Mouse (Mus musculus) intestine, embryonic 16.5 days (tissue): Measurements from ENCODE around the gene H1foo. TPM values are rescaled to one million over a fixed set of nuclear protein-coding genes. Genes with fewer than 3 reads are reported as not detected.

Experiments
- ATAC-seq: fragments of 200-750 bp; cut with Nextera tagmentation; 2 replicates; pipeline ENCODE4 v1.8.0; 2017; ENCODE audit warnings: moderate TSS enrichment, moderate library complexity
- H3K27ac ChIP-seq: fragments of 300-500 bp; sonication (generic); 2 replicates; pipeline ENCODE4 v1.5.1; 2014; ENCODE audit warnings: mild to moderate bottlenecking, low read length
- H3K27me3 ChIP-seq: fragments of 300-500 bp; sonication (generic); replicated peaks from 2 replicates; pipeline ENCODE4 v1.6.1; 2014; ENCODE audit warnings: low read length, control low read depth, mixed read lengths; ENCODE audit not compliant: control insufficient read depth, insufficient read depth
- H3K36me3 ChIP-seq: fragments of 300-500 bp; sonication (generic); 2 replicates; pipeline ENCODE4 v1.6.1; 2014; ENCODE audit warnings: low read length, control low read depth; ENCODE audit not compliant: control insufficient read depth, insufficient read depth
- H3K4me1 ChIP-seq: fragments of 300-500 bp; sonication (generic); 2 replicates; pipeline ENCODE4 v1.6.1; 2014; ENCODE audit warnings: low read length, control low read depth, mixed read lengths; ENCODE audit not compliant: control insufficient read depth, insufficient read depth
- H3K4me2 ChIP-seq: fragments of 300-500 bp; sonication (generic); 2 replicates; pipeline ENCODE4 v1.6.1; 2014; ENCODE audit warnings: low read depth, low read length, control low read depth
- H3K4me3 ChIP-seq: fragments of 300-500 bp; sonication (generic); 2 replicates; pipeline ENCODE4 v1.5.1; 2014; ENCODE audit warnings: mild to moderate bottlenecking, low read length
- H3K9ac ChIP-seq: fragments of 300-500 bp; sonication (generic); 2 replicates; pipeline ENCODE4 v1.6.1; 2014; ENCODE audit warnings: low read depth, low read length
- H3K9me3 ChIP-seq: fragments of 300-500 bp; sonication (generic); 2 replicates; pipeline ENCODE4 v1.6.1; 2016; ENCODE audit warnings: low read length, control low read depth; ENCODE audit not compliant: control insufficient read depth
- WGBS: fragments of 180-500 bp; shearing (Covaris S2); extraction: QIAGEN DNeasy Blood & Tissue Kit; methylation state at CpG from one replicate; pipeline ENCODE4 v1.1.7; 2014; 5-methylcytosine and 5-hydroxymethylcytosine counted together
- polyA plus RNA-seq: library from polyadenylated mRNA; unstranded; fragments of >200 nt; fragmentation: Nextera tagmentation; extraction: Ambion mirVana; gene quantifications from 2 replicates; pipeline ENCODE4 v1.2.1, GENCODE M21; 2015

Gene H1foo
- polyA plus RNA-seq, 1 experiment from 2014 or later = not detected

DNA sequence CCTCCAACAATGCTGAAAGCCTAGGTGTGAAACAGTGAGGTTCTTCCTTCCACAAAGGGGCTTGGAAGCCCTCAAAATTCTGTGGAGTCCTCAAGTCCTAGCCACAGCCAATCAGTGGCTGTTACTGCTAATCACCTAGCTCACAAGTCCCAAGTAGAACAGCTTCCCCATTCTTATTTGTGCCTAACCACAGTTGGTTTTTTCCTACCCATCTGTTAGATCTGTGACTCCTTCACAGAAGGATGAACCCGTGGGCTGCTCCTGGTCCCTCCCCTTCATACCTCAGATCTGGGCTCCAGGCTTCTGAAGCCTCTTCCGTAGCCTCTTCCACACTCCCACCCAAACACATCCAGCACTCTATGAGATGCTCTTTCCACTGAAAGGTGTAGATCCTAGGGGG lies 37.9 kb upstream of the H1foo start:
- H3K9me3 ChIP-seq = no peaks in the 10 kb centered on the region
- ATAC-seq = no peak
- H3K27me3 ChIP-seq = no peaks in the 10 kb centered on the region
- no peaks in the 10 kb centered on the region for H3K36me3 ChIP-seq
- no peak overlapping the region for H3K9ac ChIP-seq
- H3K4me3 ChIP-seq = no peak overlapping the region
- WGBS = 77% methylated on average over 2 of the region's 2 CpGs
- no peak overlapping the region for H3K4me2 ChIP-seq
- peaks cover 2% of the 10 kb centered on the region; the same call in 1 of the 2 replicates for H3K4me1 ChIP-seq
- H3K27ac ChIP-seq = no peak overlapping the region

DNA sequence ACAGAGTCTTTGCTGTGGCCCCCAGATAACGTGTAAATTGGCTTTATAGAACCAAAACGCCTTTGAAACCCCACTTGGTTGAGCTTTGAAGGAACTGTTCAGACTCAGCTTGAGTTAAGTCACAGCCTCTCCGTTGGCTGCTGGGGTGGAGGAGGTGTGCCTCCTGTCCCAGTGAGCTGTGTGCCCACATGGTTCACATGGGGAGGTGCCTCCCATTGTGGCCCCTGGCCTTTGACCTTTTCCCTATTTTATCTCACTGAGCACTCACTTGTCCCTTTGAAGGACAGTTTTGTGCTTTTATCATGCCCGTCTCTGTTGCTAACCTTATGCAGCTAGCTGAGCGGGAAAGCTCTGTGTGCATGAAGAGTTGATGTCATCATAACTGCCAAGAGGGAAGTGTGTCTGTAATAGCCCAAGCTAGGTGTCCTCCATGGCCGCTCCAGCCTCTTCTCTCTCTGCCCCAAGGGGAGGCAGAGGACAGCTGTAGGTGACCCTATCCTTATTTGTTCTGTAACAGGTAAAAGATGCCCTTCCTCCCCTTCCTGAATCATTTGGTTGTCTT lies 36.2 kb upstream of the H1foo start:
- Histone ChIP-seq H3K9ac (no peak overlapping the region), H3K27ac (no peak overlapping the region; the same call in 1 of the 2 replicates), H3K9me3 (no peaks in the 10 kb centered on the region), H3K4me2 (no peak overlapping the region), H3K4me3 (no peak overlapping the region), H3K27me3 (no peaks in the 10 kb centered on the region), H3K36me3 (no peaks in the 10 kb centered on the region), H3K4me1 (no peaks in the 10 kb centered on the region; the same call in 1 of the 2 replicates)
- WGBS = 40% methylated on average over 6 of the region's 6 CpGs
- no peak for ATAC-seq

DNA sequence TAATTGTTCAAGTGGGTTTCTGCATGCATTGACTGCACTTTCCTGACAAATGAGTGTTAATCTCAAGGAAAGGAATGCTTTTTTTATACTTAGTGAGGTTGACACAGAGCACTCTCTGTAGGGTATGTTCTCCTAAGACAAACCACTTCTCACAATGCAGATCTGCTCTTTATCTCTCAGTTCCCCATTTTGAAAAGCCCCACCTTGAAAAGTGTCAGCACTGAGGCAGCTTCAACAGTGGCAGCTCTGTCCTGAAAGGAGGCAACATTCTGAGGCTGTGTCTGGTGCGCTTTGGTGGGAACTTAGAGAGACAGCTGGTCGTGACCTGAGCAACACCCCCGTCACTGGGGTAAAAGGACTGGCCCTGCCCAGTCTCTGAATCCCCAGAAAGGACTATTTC lies 35.7 kb upstream of the H1foo start:
- Histone ChIP-seq H3K36me3 (no peaks in the 10 kb centered on the region), H3K4me2 (no peak overlapping the region), H3K4me1 (no peaks in the 10 kb centered on the region; the same call in 1 of the 2 replicates), H3K9me3 (no peaks in the 10 kb centered on the region), H3K27me3 (no peaks in the 10 kb centered on the region), H3K9ac (no peak overlapping the region), H3K27ac (no peak overlapping the region; the same call in 1 of the 2 replicates), H3K4me3 (no peak overlapping the region)
- 76% methylated on average over 3 of the region's 3 CpGs for WGBS
- no peak for ATAC-seq

DNA sequence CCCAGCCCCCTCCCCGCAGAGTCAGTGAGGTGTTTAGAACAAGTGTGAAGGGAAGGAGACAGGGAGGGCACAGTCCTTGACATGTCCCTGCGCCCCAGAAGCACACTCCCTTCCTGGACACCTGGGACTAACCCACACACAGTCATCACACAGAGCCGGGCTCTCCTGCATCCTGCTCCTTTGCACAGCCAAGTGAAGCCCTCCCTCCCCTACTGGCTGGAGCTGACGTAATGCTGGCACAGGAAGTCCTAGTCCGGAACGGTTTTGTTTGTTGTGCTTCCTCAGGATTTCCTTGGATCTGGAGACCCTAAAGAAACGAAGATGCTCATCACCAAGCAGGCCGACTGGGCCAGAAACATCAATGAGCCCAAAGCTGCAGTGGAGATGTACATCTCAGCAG lies 34.8 kb upstream of the H1foo start:
- Histone ChIP-seq H3K27ac (no peak overlapping the region), H3K4me1 (no peaks in the 10 kb centered on the region; the same call in 1 of the 2 replicates)

DNA sequence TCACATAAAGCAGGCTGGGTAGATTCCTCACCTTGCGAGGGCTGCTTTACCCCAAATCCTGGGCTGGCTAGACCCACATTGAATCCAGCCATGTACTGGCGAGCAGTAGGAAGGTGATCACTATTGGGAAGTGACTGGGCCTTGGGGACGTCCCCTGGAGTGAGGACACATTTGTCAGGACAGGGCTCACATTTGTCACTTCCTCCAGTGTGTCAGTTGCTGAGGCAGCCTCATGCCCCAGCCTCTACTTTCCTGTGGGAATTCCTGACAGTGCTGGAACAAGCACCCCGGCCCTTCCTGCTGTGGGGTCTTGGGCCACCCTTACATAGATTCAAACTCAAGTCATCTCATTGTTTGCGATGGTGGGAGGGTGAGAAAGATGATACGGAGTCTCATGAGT lies 33.0 kb upstream of the H1foo start:
- ATAC-seq = no peak

More for the DNA sequence above, 34.8 kb upstream of the H1foo start:
- 54% methylated on average over 8 of the region's 8 CpGs for WGBS
- no peaks in the 10 kb centered on the region for H3K36me3 ChIP-seq
- no peak overlapping the region for H3K4me2 ChIP-seq
- H3K9ac ChIP-seq = no peak overlapping the region
- no peak overlapping the region for H3K4me3 ChIP-seq
- H3K9me3 ChIP-seq = no peaks in the 10 kb centered on the region
- ATAC-seq = peak; percentile 56
- H3K27me3 ChIP-seq = no peaks in the 10 kb centered on the region

DNA sequence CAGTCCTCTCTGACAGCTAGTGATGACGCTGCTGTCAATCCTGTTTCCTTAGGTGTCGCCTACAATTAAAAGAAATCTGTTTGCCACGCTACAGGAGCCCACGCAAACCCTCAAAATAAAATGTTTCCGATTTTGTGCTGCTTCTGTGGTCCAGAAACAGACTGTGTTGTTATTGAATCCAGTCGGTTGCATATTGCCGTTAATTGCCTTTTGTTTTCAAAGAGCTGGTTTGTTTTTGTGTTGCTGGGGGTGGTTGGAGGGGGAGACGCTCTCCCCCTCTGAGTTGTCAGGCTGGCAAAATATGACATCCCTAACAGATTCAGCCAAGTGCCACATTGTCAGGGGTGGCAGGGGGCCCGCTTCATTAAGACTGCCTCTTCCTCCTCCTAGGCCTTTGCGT lies 31.3 kb upstream of the H1foo start:
- Histone ChIP-seq H3K36me3 (no peaks in the 10 kb centered on the region), H3K9ac (no peak overlapping the region), H3K4me2 (no peak overlapping the region), H3K27ac (no peak overlapping the region), H3K4me3 (no peak overlapping the region), H3K27me3 (no peaks in the 10 kb centered on the region), H3K4me1 (peaks cover 4% of the 10 kb centered on the region; the same call in 1 of the 2 replicates), H3K9me3 (no peaks in the 10 kb centered on the region)
- WGBS = 86% methylated on average over 10 of the region's 10 CpGs
- no peak for ATAC-seq

More for the DNA sequence above, 33.0 kb upstream of the H1foo start:
- no peak overlapping the region for H3K27ac ChIP-seq
- no peaks in the 10 kb centered on the region for H3K9me3 ChIP-seq
- WGBS = 84% methylated on average over 6 of the region's 6 CpGs
- H3K4me3 ChIP-seq = no peak overlapping the region
- no peaks in the 10 kb centered on the region for H3K27me3 ChIP-seq
- H3K9ac ChIP-seq = no peak overlapping the region
- peaks cover 4% of the 10 kb centered on the region; the same call in 1 of the 2 replicates for H3K4me1 ChIP-seq
- no peak overlapping the region for H3K4me2 ChIP-seq
- no peaks in the 10 kb centered on the region for H3K36me3 ChIP-seq

DNA sequence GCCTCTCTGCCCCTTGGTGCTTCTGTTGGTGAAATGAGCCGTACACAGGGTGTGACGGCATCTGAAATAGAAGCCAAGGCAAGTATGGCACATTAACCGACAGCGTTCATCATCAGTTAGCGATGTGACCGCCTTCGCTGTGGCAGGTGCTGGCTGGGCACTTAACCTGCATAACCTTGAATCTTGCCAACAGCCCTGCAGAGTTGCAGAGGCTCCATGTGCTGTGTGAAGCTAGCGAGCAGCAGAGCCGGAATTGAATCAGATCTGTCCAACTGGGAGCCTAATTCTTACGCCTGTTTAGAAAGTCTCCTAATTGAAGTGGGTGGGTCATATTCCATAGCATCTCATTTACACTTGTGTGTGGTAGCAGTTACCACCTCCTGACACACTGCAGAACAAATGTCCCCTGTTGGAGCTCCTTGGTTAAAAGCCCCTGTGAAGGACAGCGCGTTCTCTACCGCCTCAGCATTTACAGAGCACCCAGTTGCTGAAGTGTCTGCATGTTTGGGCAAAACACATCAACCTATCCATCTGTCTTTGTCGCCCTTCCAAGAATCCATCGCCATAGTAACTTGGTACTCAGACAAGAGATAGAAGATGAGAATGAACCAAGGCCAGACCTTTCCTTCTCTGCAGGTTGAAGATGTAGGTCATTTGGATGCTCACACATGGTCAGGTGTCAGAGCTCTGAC lies 30.1 kb upstream of the H1foo start:
- Histone ChIP-seq H3K27ac (no peak overlapping the region), H3K9ac (no peak overlapping the region), H3K4me1 (0 out of 2 replicates have a peak, but pooled peaks cover 4% of the 10 kb centered on the region), H3K4me2 (no peak overlapping the region), H3K36me3 (no peaks in the 10 kb centered on the region), H3K4me3 (no peak overlapping the region), H3K27me3 (no peaks in the 10 kb centered on the region), H3K9me3 (no peaks in the 10 kb centered on the region)
- WGBS = 85% methylated on average over 15 of the region's 15 CpGs
- ATAC-seq = no peak

DNA sequence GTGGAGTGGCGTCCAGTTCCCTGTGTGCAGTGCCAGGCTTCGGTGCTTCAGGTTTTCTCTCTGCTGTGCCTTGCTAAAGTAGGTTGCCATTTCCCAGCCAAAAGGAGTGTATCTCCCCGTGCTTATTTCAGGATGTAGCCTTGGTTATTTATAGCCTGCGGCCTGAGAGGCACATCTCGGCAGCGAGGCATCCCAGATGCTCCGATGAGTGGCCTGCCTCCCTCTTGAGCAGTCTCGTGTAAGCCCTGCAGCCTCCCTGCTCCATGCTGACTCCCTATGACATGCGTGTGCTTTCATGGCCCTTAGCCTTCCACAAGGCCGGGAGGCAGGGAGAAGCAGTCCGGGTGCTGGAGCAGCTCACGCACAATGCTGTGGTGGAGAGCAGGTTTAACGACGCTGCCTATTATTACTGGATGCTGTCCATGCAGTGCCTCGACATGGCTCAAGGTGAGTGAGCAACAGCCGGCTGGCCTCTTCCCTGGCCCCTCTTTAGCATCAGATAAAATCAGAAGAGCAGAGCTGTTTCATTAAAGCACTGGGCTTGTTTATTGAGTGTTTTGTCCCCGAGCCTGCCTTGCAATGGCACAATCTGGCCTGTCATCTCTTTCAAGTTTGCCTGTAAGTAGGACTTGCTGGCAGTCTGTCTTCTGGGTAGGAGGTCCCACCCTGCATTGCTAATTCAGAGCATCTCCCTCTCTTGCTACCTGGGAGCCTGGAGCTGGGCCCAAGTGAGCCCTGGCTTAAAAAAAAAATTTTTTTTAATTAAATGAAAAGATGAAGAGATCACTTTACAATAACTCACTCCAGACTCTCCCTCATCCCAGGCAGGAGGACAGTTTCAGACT lies 28.9 kb upstream of the H1foo start:
- 57% methylated on average over 17 of the region's 17 CpGs for WGBS
- no peak overlapping the region for H3K4me3 ChIP-seq
- no peak overlapping the region for H3K27ac ChIP-seq
- no peaks in the 10 kb centered on the region for H3K27me3 ChIP-seq
- H3K4me1 ChIP-seq = 0 out of 2 replicates have a peak, but pooled peaks cover 4% of the 10 kb centered on the region
- 0 out of 2 replicates have a peak overlapping the region, but pooled peaks have one; percentile 21 for H3K9ac ChIP-seq
- H3K4me2 ChIP-seq = no peak overlapping the region
- no peak for ATAC-seq
- no peaks in the 10 kb centered on the region for H3K36me3 ChIP-seq
- H3K9me3 ChIP-seq = no peaks in the 10 kb centered on the region

DNA sequence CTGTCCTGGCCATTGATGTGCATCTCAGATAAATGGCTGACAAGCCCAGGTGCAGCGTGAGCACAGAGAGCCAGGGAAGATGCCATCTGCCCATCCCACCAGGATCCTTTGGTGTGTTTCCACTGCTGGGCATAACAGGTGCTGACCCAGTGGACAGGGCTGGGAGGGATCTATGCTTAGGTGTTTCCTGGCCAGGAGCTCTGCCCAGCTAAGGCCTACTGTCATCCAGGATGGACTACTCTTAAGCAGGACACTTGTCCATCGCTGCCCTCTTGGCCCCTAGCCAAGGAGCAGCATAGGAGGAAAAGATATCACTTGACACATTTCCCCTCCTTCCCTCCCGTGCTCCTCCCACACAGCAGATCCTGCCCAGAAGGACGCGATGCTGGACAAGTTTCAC lies 28.1 kb upstream of the H1foo start:
- H3K4me3 ChIP-seq = no peak overlapping the region
- ATAC-seq = no peak
- 82% methylated on average over 5 of the region's 5 CpGs for WGBS
- no peaks in the 10 kb centered on the region for H3K36me3 ChIP-seq
- H3K4me2 ChIP-seq = no peak overlapping the region
- H3K4me1 ChIP-seq = 0 out of 2 replicates have a peak, but pooled peaks cover 4% of the 10 kb centered on the region
- no peaks in the 10 kb centered on the region for H3K27me3 ChIP-seq
- no peak overlapping the region for H3K9ac ChIP-seq
- no peaks in the 10 kb centered on the region for H3K9me3 ChIP-seq
- no peak overlapping the region for H3K27ac ChIP-seq
